Mouse (Mus musculus): ENCODE data around the gene Ybx2.
"Not testable (repeated sequence)": the region's sequence is repeated elsewhere in the genome, so short reads cannot be mapped to it uniquely, and the experiment has no call there.

Gene Ybx2

GRCm38 (mm10) chr11:69915667-69916627 is 19.6 kb upstream of the Ybx2 start:
- no peak for DNase-seq

GRCm38 (mm10) chr11:69916652-69917378 is 18.8 kb upstream of the Ybx2 start:
- DNase-seq: not testable (repeated sequence)

GRCm38 (mm10) chr11:69917379-69917948 is 18.1 kb upstream of the Ybx2 start:
- DNase-seq: no peak

GRCm38 (mm10) chr11:69918118-69918517 is 17.5 kb upstream of the Ybx2 start:
- DNase-seq: no peak

- no peak for DNase-seq
Measured at GRCm38 (mm10) chr11:69919053-69919452, 16.5 kb upstream of the Ybx2 start.

- DNase-seq: peak; percentile 42
Measured at GRCm38 (mm10) chr11:69919661-69920265, 15.8 kb upstream of the Ybx2 start.

- peak; percentile 26 for DNase-seq
Measured at GRCm38 (mm10) chr11:69920266-69921031, 15.1 kb upstream of the Ybx2 start.

GRCm38 (mm10) chr11:69921114-69922011 is 14.2 kb upstream of the Ybx2 start, which contains the start of gene Eif5a:
Gene Eif5a (minus strand): TSS chr11:69921958.
- peak; percentile 100 for DNase-seq

- DNase-seq: no peak
Measured at GRCm38 (mm10) chr11:69922012-69922756, 13.4 kb upstream of the Ybx2 start.

- DNase-seq: no peak
Measured at GRCm38 (mm10) chr11:69922796-69923195, 12.8 kb upstream of the Ybx2 start.

GRCm38 (mm10) chr11:69927501-69927900 is 8.1 kb upstream of the Ybx2 start:
- no peak for DNase-seq

GRCm38 (mm10) chr11:69929712-69930111 is 5.9 kb upstream of the Ybx2 start:
- DNase-seq: no peak

- not testable (repeated sequence) for DNase-seq
Measured at GRCm38 (mm10) chr11:69930176-69930575, 5.4 kb upstream of the Ybx2 start.

GRCm38 (mm10) chr11:69930967-69931537 is 4.5 kb upstream of the Ybx2 start:
- no peak for DNase-seq

GRCm38 (mm10) chr11:69931769-69932168 is 3.8 kb upstream of the Ybx2 start:
- DNase-seq: no peak

GRCm38 (mm10) chr11:69932254-69932653 is 3.3 kb upstream of the Ybx2 start:
- no peak for DNase-seq

GRCm38 (mm10) chr11:69933066-69933465 is 2.5 kb upstream of the Ybx2 start:
- no peak for DNase-seq

GRCm38 (mm10) chr11:69934169-69934568 is 1.4 kb upstream of the Ybx2 start:
- DNase-seq: peak; percentile 82

- DNase-seq: no peak
Measured at GRCm38 (mm10) chr11:69934681-69935080, 915 bp upstream of the Ybx2 start.

- no peak for DNase-seq
Measured at GRCm38 (mm10) chr11:69936156-69936555, 560 bp downstream of the Ybx2 start.

All from right cerebral cortex, postnatal 25 days (tissue).